Mouse (Mus musculus) liver, embryonic 14.5 days (tissue): Measurements from ENCODE around the gene Chid1.

Experiments
- CTCF ChIP-seq: IDR thresholded peaks from 2 replicates; pipeline ENCODE4 v1.5.1; 2016; ENCODE audit warnings: antibody characterized with exemption, low read depth, control low read depth
- EP300 ChIP-seq: IDR thresholded peaks from 2 replicates; pipeline ENCODE4 v1.6.1; 2016; ENCODE audit warnings: antibody characterized with exemption, low read depth

DNA sequence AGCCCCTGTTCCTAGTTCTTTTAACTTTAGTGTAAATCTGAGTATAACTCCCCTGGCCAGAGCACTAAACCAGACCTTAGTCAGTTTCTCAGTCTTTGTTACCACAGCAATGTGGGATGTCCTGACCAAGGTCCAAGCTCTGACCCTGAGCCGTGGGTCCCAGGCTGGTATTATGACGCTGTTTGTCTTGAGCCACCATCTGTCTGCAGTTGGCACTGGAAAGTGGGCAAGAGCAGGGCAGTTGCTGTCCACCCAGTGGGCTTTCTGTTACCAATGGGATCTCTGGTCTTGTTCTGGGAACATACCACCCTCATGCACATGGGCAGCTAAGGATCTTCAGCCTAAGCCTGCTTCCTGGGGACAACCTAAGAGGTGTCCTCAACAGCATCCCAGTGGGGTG is 2.9 kb upstream of the Chid1 start:
- TF ChIP-seq CTCF (no peak), EP300 (no peak)
